Mouse (Mus musculus) G1E (cell line): ENCODE results near the gene Fank1. TPM values are rescaled to one million over a fixed set of nuclear protein-coding genes. Genes with fewer than 3 reads are reported as not detected.

ENCODE experiments used
- ATAC-seq: 2 replicates; pipeline ENCODE4 v1.8.0; 2016; ENCODE audit warnings: mild to moderate bottlenecking; ENCODE audit not compliant: insufficient number of reproducible peaks, poor library complexity, low FRiP score, severe bottlenecking; ENCODE audit errors: extremely low read depth
- DNase-seq: peaks from one replicate; pipeline ENCODE4 v3.0.0; 2012; ENCODE audit warnings: low spot score
- H3K27me3 ChIP-seq: 2 replicates; pipeline ENCODE4 v1.6.1; 2012; ENCODE audit warnings: mild to moderate bottlenecking, low read length, inconsistent platforms; ENCODE audit not compliant: insufficient read depth
- H3K36me3 ChIP-seq: replicated peaks from 2 replicates; pipeline ENCODE3; 2012; ENCODE audit warnings: mild to moderate bottlenecking, inconsistent platforms
- H3K4me1 ChIP-seq: 2 replicates; pipeline ENCODE4 v1.6.1; 2012; ENCODE audit warnings: low read depth, low read length, inconsistent platforms, mixed read lengths; ENCODE audit not compliant: insufficient read depth
- H3K4me3 ChIP-seq: 2 replicates; pipeline ENCODE4 v1.5.1; 2012; ENCODE audit warnings: low read depth, mild to moderate bottlenecking, inconsistent platforms, low read length, moderate library complexity, mixed read lengths
- H3K9me3 ChIP-seq: replicated peaks from 2 replicates; pipeline ENCODE4 v1.6.1; 2012; ENCODE audit warnings: inconsistent platforms
- CTCF ChIP-seq: IDR thresholded peaks from 2 replicates; pipeline ENCODE4 v1.5.1; 2012; ENCODE audit warnings: low read depth, low read length, inconsistent platforms, mixed read lengths
- GATA1 ChIP-seq: IDR thresholded peaks from 2 replicates; pipeline ENCODE4 v1.6.1; 2012; ENCODE audit warnings: borderline replicate concordance, low read length, inconsistent platforms, mixed read lengths
- GATA2 ChIP-seq: IDR thresholded peaks from 2 replicates; pipeline ENCODE4 v1.6.1; 2012; ENCODE audit warnings: low read depth, low read length, inconsistent platforms, borderline replicate concordance
- POLR2AphosphoS5 ChIP-seq: IDR thresholded peaks from 2 replicates; pipeline ENCODE4 v1.6.1; 2012; ENCODE audit warnings: low read depth, low read length, inconsistent platforms; ENCODE audit not compliant: insufficient replicate concordance
- TAL1 ChIP-seq: conservative IDR thresholded peaks from 2 replicates; pipeline ENCODE4 v1.6.1; 2012; ENCODE audit warnings: low read depth, low read length, inconsistent platforms, mixed read lengths
- polyA plus RNA-seq: library from polyadenylated mRNA; stranded (reverse); fragments of >175 nt; gene quantifications from 2 replicates; pipeline ENCODE4 v1.2.3, GENCODE M21; 2012
- total RNA-seq, 2 experiments: library from RNA; stranded (forward) in 1 of 2; stranded (reverse) in 1 of 2; fragments of 200-1000 nt in 1 of 2; fragments of >200 nt in 1 of 2; fragmentation: Nextera tagmentation in 1 of 2; gene quantifications; 2 replicates each; pipeline ENCODE4 v1.2.3; 2014 to 2017

Gene Fank1
- total and polyA plus RNA-seq, 3 experiments = not detected

- ATAC-seq (no peak), DNase-seq (no peak)
- Histone ChIP-seq H3K9me3 (peaks cover 25% of the 10 kb centered on the region), H3K27me3 (no peaks in the 10 kb centered on the region), H3K36me3 (no peaks in the 10 kb centered on the region), H3K4me1 (no peaks in the 10 kb centered on the region), H3K4me3 (no peak overlapping the region)
- no peak for TF ChIP-seq POLR2AphosphoS5
- no peak for TF ChIP-seq GATA2
These were observed 113.3 kb downstream of the Fank1 start for GRCm38 (mm10) chr7:133889986-133890385.

GRCm38 (mm10) chr7:133891298-133891697, 114.6 kb downstream of the Fank1 start:
- DNase-seq (no peak), ATAC-seq (no peak)
- Histone ChIP-seq H3K27me3 (no peaks in the 10 kb centered on the region), H3K4me1 (no peaks in the 10 kb centered on the region), H3K36me3 (no peaks in the 10 kb centered on the region), H3K4me3 (no peak overlapping the region), H3K9me3 (peaks cover 25% of the 10 kb centered on the region)
- no peak for TF ChIP-seq TAL1
- no peak for TF ChIP-seq CTCF
- TF ChIP-seq POLR2AphosphoS5 = no peak
- TF ChIP-seq GATA1 = no peak
- TF ChIP-seq GATA2 = no peak

GRCm38 (mm10) chr7:133891796-133892195, 115.1 kb downstream of the Fank1 start:
- TF ChIP-seq CTCF = no peak
- TF ChIP-seq TAL1 = no peak
- TF ChIP-seq GATA2 = no peak
- TF ChIP-seq POLR2AphosphoS5 = no peak

GRCm38 (mm10) chr7:133899391-133899790, 122.7 kb downstream of the Fank1 start:
- H3K27me3 ChIP-seq = no peaks in the 10 kb centered on the region
- ATAC-seq = no peak
- H3K9me3 ChIP-seq = peaks cover 18% of the 10 kb centered on the region
- H3K4me1 ChIP-seq = no peaks in the 10 kb centered on the region
- no peak for DNase-seq
- no peak overlapping the region for H3K4me3 ChIP-seq
- no peaks in the 10 kb centered on the region for H3K36me3 ChIP-seq
- TF ChIP-seq POLR2AphosphoS5 = no peak
- no peak for TF ChIP-seq GATA1
- TF ChIP-seq CTCF = no peak
- TF ChIP-seq GATA2 = no peak
- no peak for TF ChIP-seq TAL1

More at GRCm38 (mm10) chr7:133891796-133892195, 115.1 kb downstream of the Fank1 start:
- no peak overlapping the region for H3K4me3 ChIP-seq
- no peaks in the 10 kb centered on the region for H3K27me3 ChIP-seq
- DNase-seq = no peak
- H3K4me1 ChIP-seq = no peaks in the 10 kb centered on the region
- H3K36me3 ChIP-seq = no peaks in the 10 kb centered on the region
- ATAC-seq = no peak
- peaks cover 25% of the 10 kb centered on the region for H3K9me3 ChIP-seq

GRCm38 (mm10) chr7:133908966-133909365, 132.3 kb downstream of the Fank1 start:
- H3K4me1 ChIP-seq = no peaks in the 10 kb centered on the region
- H3K27me3 ChIP-seq = no peaks in the 10 kb centered on the region
- TF ChIP-seq CTCF = no peak
- DNase-seq (no peak), ATAC-seq (no peak)
- no peak overlapping the region for H3K4me3 ChIP-seq
- H3K9me3 ChIP-seq = peaks cover 40% of the 10 kb centered on the region
- H3K36me3 ChIP-seq = no peaks in the 10 kb centered on the region

GRCm38 (mm10) chr7:133909833-133910375, 133.2 kb downstream of the Fank1 start:
- H3K9me3 ChIP-seq = peaks cover 40% of the 10 kb centered on the region
- DNase-seq = no peak
- H3K4me1 ChIP-seq = no peaks in the 10 kb centered on the region
- TF ChIP-seq TAL1 (no peak), POLR2AphosphoS5 (no peak), GATA1 (no peak), GATA2 (no peak)
- no peak overlapping the region for H3K4me3 ChIP-seq
- H3K36me3 ChIP-seq = no peaks in the 10 kb centered on the region
- no peaks in the 10 kb centered on the region for H3K27me3 ChIP-seq
- no peak for ATAC-seq

GRCm38 (mm10) chr7:133911881-133912280, 135.2 kb downstream of the Fank1 start:
- no peaks in the 10 kb centered on the region for H3K4me1 ChIP-seq
- TF ChIP-seq POLR2AphosphoS5 (no peak), GATA2 (no peak), GATA1 (no peak), CTCF (no peak), TAL1 (no peak)
- H3K9me3 ChIP-seq = peaks cover 49% of the 10 kb centered on the region
- ATAC-seq (no peak), DNase-seq (no peak)
- no peaks in the 10 kb centered on the region for H3K36me3 ChIP-seq
- H3K27me3 ChIP-seq = no peaks in the 10 kb centered on the region
- H3K4me3 ChIP-seq = no peak overlapping the region
